Mouse (Mus musculus) lung, adult 2 months (tissue): ENCODE results near the gene Znhit3. TPM values are rescaled to one million over a fixed set of nuclear protein-coding genes. Genes with fewer than 3 reads are reported as not detected.
A peak's percentile ranks its signal among the peaks of the same experiment; 100 is the strongest.

ENCODE experiments used
- DNase-seq: peaks from one replicate; pipeline ENCODE4 v3.0.0; 2022
- H3K4me1 ChIP-seq: fragments of 200-500 bp; 2 replicates; pipeline ENCODE4 v1.6.1; 2011; ENCODE audit warnings: low read length; ENCODE audit not compliant: control insufficient read depth, insufficient read depth
- H3K4me3 ChIP-seq: fragments of 200-500 bp; replicated peaks from 2 replicates; pipeline ENCODE3; 2011; ENCODE audit warnings: low read depth, mild to moderate bottlenecking, control low read depth, low read length; ENCODE audit errors: extremely low read depth
- CTCF ChIP-seq: fragments of 200-500 bp; IDR thresholded peaks from 2 replicates; pipeline ENCODE4 v1.5.1; 2011; ENCODE audit warnings: mild to moderate bottlenecking, low read length, control low read depth; ENCODE audit not compliant: insufficient read depth
- POLR2A ChIP-seq: fragments of 200-500 bp; IDR thresholded peaks from 2 replicates; pipeline ENCODE4 v1.6.1; 2011; ENCODE audit warnings: low read depth, mild to moderate bottlenecking, control low read depth, low read length, borderline replicate concordance; ENCODE audit errors: extremely low read depth
- WGBS: fragments of 180-500 bp; shearing (Covaris S2); methylation state at CpG from one replicate; pipeline ENCODE4 v1.1.7; 2018; 5-methylcytosine and 5-hydroxymethylcytosine counted together
- polyA plus RNA-seq: library from polyadenylated mRNA; depleted of rRNA; stranded (reverse); fragments of >200 nt; gene quantifications from 2 replicates; pipeline ENCODE4 v1.2.3, GENCODE M21; 2012

Znhit3 gene
- polyA plus RNA-seq, 1 experiment = 7.7 TPM

DNA sequence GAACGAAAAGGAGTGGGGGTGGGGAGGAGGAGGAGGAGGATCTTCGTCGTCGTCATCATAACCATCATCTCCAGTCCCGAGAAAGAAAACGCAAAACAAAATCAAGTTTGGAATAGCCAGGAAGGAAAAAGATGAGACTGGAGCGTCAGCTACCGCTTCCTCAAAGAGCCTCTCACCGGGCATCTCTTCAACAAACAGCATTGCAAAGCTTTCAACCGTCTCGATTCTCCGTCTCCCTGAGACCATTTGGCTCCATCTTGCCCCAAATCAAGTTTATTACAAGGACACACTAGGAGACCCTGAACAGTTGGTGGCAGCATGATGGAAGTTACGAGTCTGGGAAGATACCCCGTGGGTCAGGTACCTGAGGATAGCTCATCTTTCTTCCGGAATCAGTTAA lies 41.0 kb upstream of the Znhit3 start:
- H3K4me3 ChIP-seq = peak overlapping the region; percentile 56
- no peak for TF ChIP-seq CTCF
- no peak for TF ChIP-seq POLR2A
- WGBS = 7% methylated on average over 15 of the region's 15 CpGs
- DNase-seq = no peak
- H3K4me1 ChIP-seq = peaks cover 8% of the 10 kb centered on the region; the same call in 1 of the 2 replicates

DNA sequence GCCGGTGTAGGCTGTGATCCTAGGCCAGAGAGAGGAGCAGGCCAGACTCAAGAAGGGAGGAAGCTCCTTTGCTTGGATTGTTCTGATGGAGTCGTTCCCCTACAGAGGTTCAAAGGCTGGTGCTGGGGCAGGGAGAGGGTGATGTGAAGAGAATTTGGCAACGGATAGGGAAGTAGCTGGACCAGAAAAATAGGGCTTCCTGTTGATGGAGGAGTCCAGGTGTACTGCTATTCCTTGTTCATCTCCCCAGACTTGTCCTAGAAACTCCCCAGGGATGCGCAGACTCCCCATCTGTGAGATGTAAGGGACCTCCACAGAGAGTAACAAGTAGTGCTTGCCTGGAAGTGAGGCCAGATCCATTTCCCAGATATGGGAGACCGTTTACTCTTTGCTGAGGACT lies 40.2 kb upstream of the Znhit3 start:
- Histone ChIP-seq H3K4me1 (peaks cover 8% of the 10 kb centered on the region; the same call in 1 of the 2 replicates), H3K4me3 (no peak overlapping the region)
- WGBS = 30% methylated on average over 5 of the region's 5 CpGs
- no peak for DNase-seq
- no peak for TF ChIP-seq POLR2A
- TF ChIP-seq CTCF = no peak

DNA sequence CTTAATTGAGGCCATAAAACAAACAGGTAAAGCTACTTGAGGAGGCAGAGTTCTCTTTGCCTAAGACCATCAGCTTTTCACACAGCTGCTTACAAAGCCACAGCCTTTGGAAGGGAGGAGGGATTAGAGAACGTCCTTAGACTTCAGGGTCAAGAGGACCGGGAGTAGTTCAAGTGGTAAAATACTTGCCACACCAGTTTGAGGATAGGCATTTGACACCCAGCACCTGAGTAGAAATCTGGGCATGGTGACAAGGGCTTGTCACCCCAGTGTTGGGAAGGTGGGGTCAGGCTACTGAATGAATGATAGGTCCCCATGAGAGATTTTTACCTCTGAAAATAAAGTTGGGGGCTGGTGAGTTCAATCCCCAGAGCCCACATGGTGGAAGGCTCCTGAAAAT lies 36.4 kb upstream of the Znhit3 start:
- 49% methylated on average over 2 of the region's 2 CpGs for WGBS
- peak; percentile 39 for DNase-seq
- Histone ChIP-seq H3K4me1 (no peaks in the 10 kb centered on the region; the same call in 1 of the 2 replicates), H3K4me3 (no peak overlapping the region)
- TF ChIP-seq CTCF (no peak), POLR2A (no peak)

DNA sequence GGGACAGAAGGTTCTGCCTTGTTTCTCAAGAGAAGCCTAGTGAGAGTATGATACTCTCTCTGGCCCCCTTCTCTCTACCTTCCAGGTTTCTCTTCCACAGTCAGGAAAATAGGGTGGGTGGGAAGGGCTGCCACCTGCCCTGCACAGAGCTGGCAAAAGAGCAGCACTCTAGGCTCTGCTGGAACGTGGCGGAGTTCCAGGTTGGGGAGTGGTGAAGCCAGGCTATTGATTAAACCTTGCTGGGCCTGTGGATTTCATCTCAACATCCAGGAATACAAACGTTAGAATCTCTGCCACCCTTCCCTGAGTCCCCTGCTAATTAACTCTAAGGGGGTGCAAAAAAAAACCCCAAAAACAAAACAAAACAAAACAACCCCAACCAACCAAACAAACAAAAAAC lies 32.4 kb upstream of the Znhit3 start:
- H3K4me3 ChIP-seq = no peak overlapping the region
- no peak for TF ChIP-seq POLR2A
- no peak for TF ChIP-seq CTCF
- DNase-seq = no peak
- WGBS = 44% methylated on average over 3 of the region's 3 CpGs
- H3K4me1 ChIP-seq = no peaks in the 10 kb centered on the region; the same call in 1 of the 2 replicates

DNA sequence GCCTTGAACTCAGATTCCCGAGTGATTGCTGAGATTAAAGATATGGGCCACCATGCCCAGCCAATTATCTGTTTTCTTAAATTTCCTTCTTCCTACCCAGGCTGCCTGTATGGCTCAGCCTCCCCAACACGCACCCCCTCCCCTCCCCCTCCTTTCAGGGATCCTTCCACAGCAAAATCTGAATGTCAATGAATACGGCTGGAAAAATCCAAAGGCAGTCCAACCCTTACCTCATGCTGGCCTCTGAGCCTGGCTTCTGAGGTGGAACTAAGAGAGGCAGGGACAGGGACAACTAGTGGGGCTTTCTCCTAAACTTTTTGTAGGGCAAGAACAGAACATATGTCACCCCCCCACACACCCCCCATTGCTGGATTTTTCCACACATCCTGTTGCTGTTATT lies 31.9 kb upstream of the Znhit3 start:
- H3K4me1 ChIP-seq = no peaks in the 10 kb centered on the region; the same call in 1 of the 2 replicates
- no peak for TF ChIP-seq CTCF
- TF ChIP-seq POLR2A = no peak
- no peak overlapping the region for H3K4me3 ChIP-seq
- no peak for DNase-seq
- WGBS = 66% methylated on average over 3 of the region's 3 CpGs

DNA sequence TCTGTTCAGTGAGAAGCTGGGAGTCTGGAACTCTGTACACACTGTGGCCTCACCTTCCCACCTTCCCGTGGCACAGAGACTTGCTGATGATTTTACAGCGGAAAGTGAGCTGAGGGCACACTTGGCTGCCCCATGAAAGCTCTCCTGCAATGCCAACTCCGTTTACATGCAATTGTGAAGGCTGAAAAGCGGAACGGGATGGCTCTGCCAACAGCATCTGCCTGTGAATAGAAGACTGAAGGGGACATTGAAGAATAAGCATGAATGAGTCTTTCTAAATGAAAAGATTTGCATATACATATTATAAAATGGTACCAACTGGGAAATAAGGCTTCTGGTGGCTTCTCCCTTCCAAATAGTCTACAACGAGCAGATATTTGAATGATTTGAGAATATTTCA lies 31.0 kb upstream of the Znhit3 start:
- no peak for DNase-seq

DNA sequence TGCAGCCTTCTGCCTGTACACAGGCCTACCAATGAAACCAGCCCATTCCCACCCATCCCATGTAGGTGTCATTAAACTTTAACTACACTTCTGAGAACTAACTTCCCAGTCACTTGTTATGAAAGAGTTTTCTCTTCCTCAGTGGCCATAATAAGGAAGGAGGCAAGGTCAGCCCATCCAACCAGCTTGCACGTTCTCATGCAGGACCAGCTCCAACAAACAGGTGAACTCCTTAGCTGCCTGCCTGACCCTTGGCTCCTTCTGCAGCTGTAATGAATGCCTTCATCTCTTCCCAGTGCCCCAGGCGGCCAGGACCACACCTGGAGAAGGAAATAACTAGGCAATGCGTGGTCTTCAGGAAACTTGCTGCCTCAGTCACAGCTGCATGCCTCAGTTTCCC lies 29.7 kb upstream of the Znhit3 start:
- no peak overlapping the region for H3K4me3 ChIP-seq
- no peak for DNase-seq
- no peaks in the 10 kb centered on the region; the same call in 1 of the 2 replicates for H3K4me1 ChIP-seq
- TF ChIP-seq POLR2A = no peak
- TF ChIP-seq CTCF = no peak
- 47% methylated on average over 3 of the region's 3 CpGs for WGBS

More for the DNA sequence above, 31.0 kb upstream of the Znhit3 start:
- no peak for TF ChIP-seq CTCF
- no peak for TF ChIP-seq POLR2A
- WGBS = 75% methylated on average over 6 of the region's 6 CpGs
- Histone ChIP-seq H3K4me3 (no peak overlapping the region), H3K4me1 (no peaks in the 10 kb centered on the region; the same call in 1 of the 2 replicates)

- Histone ChIP-seq H3K4me3 (no peak overlapping the region), H3K4me1 (no peaks in the 10 kb centered on the region)
- WGBS = 7% methylated on average over 12 of the region's 12 CpGs
- no peak for DNase-seq
- no peak for TF ChIP-seq POLR2A
- TF ChIP-seq CTCF = no peak
These were observed 28.7 kb upstream of the Znhit3 start for GRCm38 (mm10) chr11:84944639-84945435.

DNA sequence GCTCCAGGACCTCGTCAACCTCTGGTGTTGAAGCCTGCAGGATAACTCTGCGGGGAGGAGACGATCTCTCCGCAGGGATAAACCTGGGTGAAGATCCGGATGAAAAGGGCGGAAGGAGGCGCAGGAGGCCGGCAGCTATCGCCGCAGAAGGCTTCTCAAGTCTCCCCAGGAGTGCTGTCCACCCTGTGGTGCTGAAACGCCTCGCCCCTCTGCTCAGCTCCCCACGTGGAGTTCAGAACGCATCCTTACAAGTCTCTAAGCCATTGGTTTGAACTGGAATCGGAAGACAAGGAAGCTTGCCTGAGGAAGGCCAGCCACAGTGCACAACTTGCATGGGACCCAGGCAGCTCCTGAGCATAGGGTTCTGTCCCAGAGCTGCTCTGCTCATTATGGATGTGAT lies 27.8 kb upstream of the Znhit3 start:
- peak; percentile 41 for DNase-seq
- Histone ChIP-seq H3K4me3 (no peak overlapping the region), H3K4me1 (no peaks in the 10 kb centered on the region)
- under 1% methylated on average over 15 of the region's 15 CpGs for WGBS
- TF ChIP-seq CTCF (peak; percentile 13; the same call in 1 of the 2 replicates), POLR2A (no peak)

DNA sequence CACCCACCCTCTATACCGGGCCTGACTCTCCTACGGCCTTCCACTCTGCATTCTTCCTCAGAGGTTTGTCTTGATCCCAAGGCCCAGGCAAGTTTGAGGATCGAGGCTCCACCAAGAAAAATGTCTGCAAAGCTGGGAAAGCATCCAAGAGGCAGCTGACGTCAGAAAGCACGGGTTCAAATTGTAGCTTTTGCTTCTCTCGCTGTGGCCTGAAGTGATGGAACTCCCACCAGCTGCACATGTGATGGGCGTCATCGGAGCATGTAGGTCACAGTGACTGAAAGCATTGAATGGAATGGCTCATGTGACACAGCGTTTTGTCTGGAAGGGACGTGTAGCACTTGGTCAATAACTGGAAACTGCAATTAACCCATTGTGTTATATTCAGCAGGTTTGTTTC lies 24.0 kb upstream of the Znhit3 start:
- H3K4me3 ChIP-seq = no peak overlapping the region
- DNase-seq = no peak
- 76% methylated on average over 10 of the region's 10 CpGs for WGBS
- TF ChIP-seq CTCF = no peak
- TF ChIP-seq POLR2A = no peak
- no peaks in the 10 kb centered on the region for H3K4me1 ChIP-seq
